Mouse (Mus musculus) midbrain, embryonic 13.5 days (tissue): ENCODE measurements around the gene Pik3r6. TPM values are rescaled to one million over a fixed set of nuclear protein-coding genes. Genes with fewer than 3 reads are reported as not detected.

Source experiments
- ATAC-seq: fragments of 200-750 bp; cut with Nextera tagmentation; 2 replicates; pipeline ENCODE4 v1.8.0; 2017; ENCODE audit warnings: mild to moderate bottlenecking, moderate TSS enrichment, moderate library complexity
- H3K27ac ChIP-seq: fragments of 300-500 bp; sonication (generic); 2 replicates; pipeline ENCODE4 v1.5.1; 2015; ENCODE audit warnings: inconsistent platforms, mild to moderate bottlenecking, moderate library complexity
- H3K27me3 ChIP-seq: fragments of 300-500 bp; sonication (generic); 2 replicates; pipeline ENCODE4 v1.6.1; 2015; ENCODE audit warnings: mild to moderate bottlenecking, inconsistent platforms
- H3K36me3 ChIP-seq: fragments of 300-500 bp; sonication (generic); 2 replicates; pipeline ENCODE4 v1.6.1; 2015; ENCODE audit warnings: mild to moderate bottlenecking, inconsistent platforms
- H3K4me1 ChIP-seq: fragments of 300-500 bp; sonication (generic); replicated peaks from 2 replicates; pipeline ENCODE4 v1.6.1; 2015; ENCODE audit warnings: inconsistent platforms
- H3K4me2 ChIP-seq: fragments of 300-500 bp; sonication (generic); replicated peaks from 2 replicates; pipeline ENCODE4 v1.6.1; 2015; ENCODE audit warnings: moderate library complexity, mild to moderate bottlenecking, inconsistent platforms
- H3K4me3 ChIP-seq: fragments of 300-500 bp; sonication (generic); replicated peaks from 2 replicates; pipeline ENCODE4 v1.5.1; 2015; ENCODE audit warnings: mild to moderate bottlenecking, inconsistent platforms
- H3K9ac ChIP-seq: fragments of 300-500 bp; sonication (generic); replicated peaks from 2 replicates; pipeline ENCODE4 v1.6.1; 2015; ENCODE audit warnings: mild to moderate bottlenecking, inconsistent platforms
- H3K9me3 ChIP-seq: fragments of 300-500 bp; sonication (generic); 2 replicates; pipeline ENCODE4 v1.6.1; 2016; ENCODE audit warnings: mild to moderate bottlenecking, inconsistent platforms
- WGBS: fragments of 180-500 bp; shearing (Covaris S2); methylation state at CpG from one replicate; pipeline ENCODE4 v1.1.7; 2015; 5-methylcytosine and 5-hydroxymethylcytosine counted together
- polyA plus RNA-seq: library from polyadenylated mRNA; unstranded; fragments of >200 nt; fragmentation: Nextera tagmentation; extraction: Ambion mirVana; gene quantifications from 2 replicates; pipeline ENCODE4 v1.2.1, GENCODE M21; 2015

Gene Pik3r6
- polyA plus RNA-seq, 1 experiment from 2014 or later = 2.0 TPM

- Histone ChIP-seq H3K4me2 (no peak overlapping the region), H3K9ac (peak overlapping the region; percentile 20; the same call in 1 of the 2 replicates), H3K4me1 (peaks cover 4% of the 10 kb centered on the region; the same call in 1 of the 2 replicates), H3K27me3 (peaks cover 5% of the 10 kb centered on the region; the same call in 1 of the 2 replicates), H3K27ac (no peak overlapping the region), H3K9me3 (no peaks in the 10 kb centered on the region), H3K4me3 (no peak overlapping the region), H3K36me3 (no peaks in the 10 kb centered on the region)
- no peak for ATAC-seq
- WGBS = 13% methylated on average over 5 of the region's 5 CpGs
Observed at GRCm38 (mm10) chr11:68591708-68592107, 88.9 kb downstream of the Pik3r6 start.

DNA sequence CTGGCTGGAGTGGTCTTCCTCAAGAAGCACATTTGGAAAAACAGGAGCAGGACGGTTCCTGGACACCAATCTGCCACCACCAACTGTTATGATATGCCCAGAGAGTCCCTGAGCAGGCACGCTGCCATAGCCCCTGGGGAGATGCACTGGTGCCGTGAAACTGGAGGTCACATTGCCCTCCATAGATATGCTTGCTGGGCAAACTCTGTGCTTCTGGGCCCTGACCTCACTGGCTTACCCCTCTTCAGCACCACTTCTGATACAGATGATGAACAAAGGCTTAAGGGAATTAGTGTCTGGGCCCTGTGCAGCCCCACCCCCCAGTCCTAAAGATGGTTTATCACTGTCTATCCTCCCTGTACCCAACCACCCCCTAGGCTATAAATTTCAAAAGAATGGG, 90.4 kb downstream of the Pik3r6 start:
- Histone ChIP-seq H3K27me3 (peaks cover 5% of the 10 kb centered on the region; the same call in 1 of the 2 replicates), H3K9ac (no peak overlapping the region), H3K4me3 (no peak overlapping the region), H3K36me3 (no peaks in the 10 kb centered on the region), H3K9me3 (no peaks in the 10 kb centered on the region), H3K4me2 (no peak overlapping the region), H3K27ac (no peak overlapping the region; the same call in 1 of the 2 replicates), H3K4me1 (peaks cover 4% of the 10 kb centered on the region; the same call in 1 of the 2 replicates)
- ATAC-seq = no peak
- WGBS = 61% methylated on average over 3 of the region's 3 CpGs

GRCm38 (mm10) chr11:68597912-68598311, 95.1 kb downstream of the Pik3r6 start:
- no peak for ATAC-seq
- Histone ChIP-seq H3K4me2 (no peak overlapping the region), H3K9ac (no peak overlapping the region), H3K27me3 (no peaks in the 10 kb centered on the region), H3K4me1 (peaks cover 17% of the 10 kb centered on the region), H3K4me3 (no peak overlapping the region), H3K9me3 (no peaks in the 10 kb centered on the region), H3K36me3 (no peaks in the 10 kb centered on the region), H3K27ac (no peak overlapping the region)
- WGBS = 84% methylated on average over 2 of the region's 2 CpGs

DNA sequence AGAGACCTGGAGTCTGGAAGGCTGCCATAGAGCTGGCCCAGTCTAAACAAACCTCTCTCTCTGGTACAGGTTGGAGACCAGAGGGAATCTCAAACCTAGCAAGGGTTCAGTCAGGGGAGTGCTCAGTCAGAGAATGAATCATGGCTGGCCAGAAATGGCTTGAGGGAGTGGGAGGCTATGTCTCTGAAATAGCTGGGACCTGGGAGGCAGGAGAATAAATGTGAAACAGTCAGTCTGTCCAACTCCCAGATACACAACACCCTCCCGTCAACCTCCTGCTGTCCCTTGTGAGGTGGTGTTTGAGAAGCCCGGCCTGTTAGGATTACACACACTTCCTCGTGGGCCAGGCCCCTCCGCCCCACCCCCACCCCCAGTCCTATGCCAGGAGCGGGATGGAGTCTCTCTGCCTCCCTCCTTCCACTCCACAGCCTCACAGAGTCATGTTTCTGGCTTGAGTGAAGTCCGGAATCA, 97.8 kb downstream of the Pik3r6 start:
- H3K9me3 ChIP-seq = no peaks in the 10 kb centered on the region
- H3K4me3 ChIP-seq = no peak overlapping the region
- no peak overlapping the region for H3K27ac ChIP-seq
- 38% methylated on average over 6 of the region's 6 CpGs for WGBS
- no peak overlapping the region for H3K9ac ChIP-seq
- H3K4me2 ChIP-seq = no peak overlapping the region
- H3K36me3 ChIP-seq = no peaks in the 10 kb centered on the region
- no peaks in the 10 kb centered on the region for H3K27me3 ChIP-seq
- H3K4me1 ChIP-seq = peaks cover 17% of the 10 kb centered on the region
- ATAC-seq = no peak

DNA sequence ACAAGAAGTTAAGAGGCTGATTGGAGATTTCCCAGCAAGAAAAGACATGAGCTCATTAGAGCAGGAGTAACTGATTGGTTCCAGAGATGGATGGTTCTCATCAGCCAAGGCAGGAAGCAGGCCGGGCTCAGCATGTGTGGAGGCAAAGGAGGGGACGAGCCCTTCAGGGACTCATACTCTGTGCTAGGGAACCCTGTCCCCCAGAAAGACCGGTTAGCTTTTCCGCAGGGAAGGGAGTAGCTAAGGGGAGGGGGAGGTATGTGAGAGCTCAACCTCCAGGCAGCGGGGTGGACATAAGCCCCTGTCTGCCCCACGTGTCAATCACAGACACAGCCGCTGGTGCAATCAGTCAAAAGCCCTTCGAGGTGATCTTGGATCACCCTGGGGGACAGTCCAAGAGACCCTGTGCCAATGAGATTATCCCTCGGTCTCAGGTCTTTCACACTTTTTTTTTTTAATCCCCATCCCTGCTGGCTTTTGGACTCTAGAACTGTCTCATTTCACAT, 98.7 kb downstream of the Pik3r6 start:
- Histone ChIP-seq H3K4me3 (no peak overlapping the region), H3K27ac (no peak overlapping the region), H3K9ac (no peak overlapping the region), H3K4me1 (peaks cover 17% of the 10 kb centered on the region), H3K36me3 (no peaks in the 10 kb centered on the region), H3K9me3 (no peaks in the 10 kb centered on the region), H3K4me2 (no peak overlapping the region), H3K27me3 (no peaks in the 10 kb centered on the region)
- 5% methylated on average over 9 of the region's 9 CpGs for WGBS
- ATAC-seq = peak; percentile 65

Other genes starting within 250 kb of the Pik3r6 start
- 17.3 and 31.0 TPM in 2 replicates for gene Ntn1, start 102.2 kb upstream of the Pik3r6 start, polyA plus RNA-seq
- gene Pik3r5, start 70.9 kb upstream of the Pik3r6 start, polyA plus RNA-seq = 0.24 and 0.50 TPM in 2 replicates
- gene Mfsd6l, start 53.2 kb downstream of the Pik3r6 start, polyA plus RNA-seq = not detected in 2 replicates
- 0.15 and 0.36 TPM in 2 replicates for gene Ccdc42, start 84.0 kb downstream of the Pik3r6 start, polyA plus RNA-seq
- 109 TPM in 2 replicates for gene Myh10, start 188.5 kb downstream of the Pik3r6 start, polyA plus RNA-seq